Mouse (Mus musculus) thymus, adult 2 months (tissue): ENCODE measurements around the gene Fam208a.

Experiments used
- CTCF ChIP-seq: fragments of 200-500 bp; IDR thresholded peaks from 2 replicates; pipeline ENCODE4 v1.5.1; 2012; ENCODE audit warnings: mild to moderate bottlenecking, control low read depth, low read length, moderate library complexity, borderline replicate concordance; ENCODE audit not compliant: control insufficient read depth, poor library complexity, insufficient read depth; ENCODE audit errors: extremely low read depth
- POLR2A ChIP-seq: fragments of 200-500 bp; IDR thresholded peaks from 2 replicates; pipeline ENCODE4 v1.6.1; 2012; ENCODE audit warnings: mild to moderate bottlenecking, low read length, control low read depth, moderate library complexity; ENCODE audit not compliant: control insufficient read depth, poor library complexity, insufficient read depth; ENCODE audit errors: extremely low read depth

DNA sequence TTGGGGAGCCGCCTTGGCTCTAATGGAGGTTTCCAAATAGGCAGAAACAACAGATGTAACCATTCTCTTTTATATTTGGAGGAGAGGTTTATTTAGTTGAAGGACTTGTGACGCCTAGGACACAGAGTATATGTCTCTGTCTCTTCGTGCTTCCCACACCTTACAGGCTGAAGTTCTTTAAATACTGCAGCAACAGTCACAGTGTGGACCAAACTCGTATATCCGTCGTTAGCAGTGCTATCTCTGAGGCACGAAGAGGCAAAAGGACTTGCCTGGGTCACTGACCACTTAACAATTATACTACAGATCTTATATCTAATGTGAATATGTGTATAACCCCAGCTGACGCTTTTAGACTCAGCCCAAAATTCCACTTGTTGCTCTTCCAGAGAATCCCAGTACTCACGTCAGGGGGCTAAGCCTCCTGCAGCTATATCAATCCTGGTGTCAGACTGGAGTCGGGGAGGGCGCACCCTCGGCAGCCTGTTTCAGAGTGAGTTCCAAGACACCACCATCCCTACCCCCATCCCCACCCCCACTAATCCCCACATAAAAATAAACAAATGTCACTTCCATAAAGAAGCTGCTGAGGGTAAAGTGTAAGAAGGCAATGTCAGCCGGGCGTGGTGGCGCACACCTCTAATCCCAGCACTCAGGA lies 80.1 kb downstream of the Fam208a start:
- TF ChIP-seq CTCF = no peak
- TF ChIP-seq POLR2A = no peak
